Mouse (Mus musculus) C2C12 (cell line): Measurements from ENCODE around the gene Foxo3.

Experiments used
- CEBPB ChIP-seq: IDR thresholded peaks from one replicate; pipeline ENCODE4 v1.6.1; 2011; ENCODE audit warnings: low read depth, mild to moderate bottlenecking, control low read depth, moderate library complexity
- CTCF ChIP-seq: IDR thresholded peaks from one replicate; pipeline ENCODE4 v1.5.1; 2011; ENCODE audit not compliant: control insufficient read depth, insufficient read depth, insufficient read length
- FOSL1 ChIP-seq: IDR thresholded peaks from one replicate; pipeline ENCODE4 v1.8.0; 2011; ENCODE audit warnings: mild to moderate bottlenecking, low read length; ENCODE audit not compliant: poor library complexity, insufficient read depth, severe bottlenecking
- MAX ChIP-seq: IDR thresholded peaks from one replicate; pipeline ENCODE4 v1.6.1; 2011; ENCODE audit warnings: mild to moderate bottlenecking, control low read depth
- MYOD1 ChIP-seq: IDR thresholded peaks from one replicate; pipeline ENCODE4 v1.6.1; 2011; ENCODE audit warnings: low read depth; ENCODE audit not compliant: control insufficient read depth, insufficient read length
- USF1 ChIP-seq: IDR thresholded peaks from one replicate; pipeline ENCODE4 v1.6.1; 2011; ENCODE audit warnings: low read depth, mild to moderate bottlenecking, control low read depth, moderate library complexity

- TF ChIP-seq MAX (no peak), CTCF (no peak), USF1 (no peak), CEBPB (no peak), MYOD1 (no peak), FOSL1 (no peak)
These were observed 98.5 kb downstream of the Foxo3 start for GRCm38 (mm10) chr10:42177771-42178674.
